Mouse (Mus musculus) liver, postnatal 0 days (tissue): Measurements from ENCODE around the gene Mcur1.

Experiments
- CTCF ChIP-seq: sonication (generic); IDR thresholded peaks from 2 replicates; pipeline ENCODE4 v1.5.1; 2016; ENCODE audit warnings: antibody characterized with exemption, low read depth
- EP300 ChIP-seq: IDR thresholded peaks from 2 replicates; pipeline ENCODE4 v1.6.1; 2016; ENCODE audit warnings: antibody characterized with exemption, low read depth, mild to moderate bottlenecking

GRCm38 (mm10) chr13:43537854-43538253 is 22.1 kb downstream of the Mcur1 start:
- TF ChIP-seq CTCF: no peak
- no peak for TF ChIP-seq EP300
